Mouse (Mus musculus): Measurements from ENCODE around the gene Azin2. TPM values are rescaled to one million over a fixed set of nuclear protein-coding genes. Genes with fewer than 3 reads are reported as not detected.

Azin2 gene
- polyA plus RNA-seq, 1 experiment from 2014 or later: 7.4 TPM

DNA sequence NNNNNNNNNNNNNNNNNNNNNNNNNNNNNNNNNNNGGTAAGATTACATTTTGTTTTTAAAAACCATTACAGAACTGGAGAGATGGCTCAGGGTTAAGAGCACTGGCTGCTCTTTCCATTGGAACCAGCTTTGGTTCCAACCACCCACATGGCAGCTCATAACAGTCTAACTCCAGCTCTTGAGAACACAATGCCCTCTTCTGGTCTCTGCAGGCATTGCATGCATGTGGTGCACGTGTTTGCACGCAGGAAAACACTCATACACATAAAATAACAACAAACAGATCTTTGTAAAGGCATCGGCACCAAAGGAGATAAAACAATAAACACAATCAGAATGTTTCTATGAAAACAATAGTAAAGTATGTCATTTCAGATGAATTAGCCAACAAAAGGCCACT lies 19.9 kb downstream of the Azin2 start:
- WGBS: 43% methylated on average over 3 of the region's 3 CpGs
- ATAC-seq (ENCODE audit: insufficient number of reproducible peaks, insufficient read depth, low FRiP score, low read depth): no peak
- Histone ChIP-seq H3K27ac (replicated peaks in 1 of 2; ENCODE audit: control insufficient read depth in 1 of 2, insufficient read depth in 1 of 2, low read depth in 2 of 2, low read length in 2 of 2) (no peak overlapping the region), H3K9me3 (ENCODE audit: control insufficient read depth, low read length) (peaks cover 5% of the 10 kb centered on the region; the same call in 1 of the 2 replicates), H3K27me3 (ENCODE audit: control insufficient read depth, insufficient read depth, low read length) (no peaks in the 10 kb centered on the region), H3K36me3 (ENCODE audit: control insufficient read depth, insufficient read depth, low read length) (no peaks in the 10 kb centered on the region), H3K4me3 (ENCODE audit: control insufficient read depth in 1 of 2, insufficient read depth in 1 of 2, low read depth in 1 of 2, low read length in 2 of 2) (no peak overlapping the region), H3K4me1 (ENCODE audit: control insufficient read depth in 2 of 2, insufficient read depth in 2 of 2, low read length in 2 of 2) (peaks cover 2% of the 10 kb centered on the region in 2 experiments; a peak in 2 of 4 replicates), H3K9ac (ENCODE audit: low read length) (no peak overlapping the region), H3K4me2 (ENCODE audit: low read length) (no peak overlapping the region)

DNA sequence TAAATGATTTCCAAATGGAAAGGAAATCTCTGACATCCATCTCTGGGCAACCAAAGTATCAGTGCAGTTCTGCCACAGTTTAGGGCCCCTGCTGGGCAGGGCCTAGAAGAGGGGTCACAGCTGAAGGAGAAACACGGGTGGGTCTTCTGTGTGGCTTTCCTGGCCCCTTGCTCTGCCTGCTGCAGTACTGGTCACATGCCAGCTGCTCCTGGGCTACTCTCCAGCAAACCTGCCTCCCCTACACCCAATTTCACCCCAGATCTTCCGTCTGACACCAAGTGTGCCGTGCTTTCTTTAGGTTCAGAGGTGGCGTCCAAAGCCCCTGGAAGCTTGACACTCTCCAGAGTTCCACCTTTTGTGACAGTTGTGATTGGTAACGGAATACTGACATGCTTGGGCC lies 26.6 kb downstream of the Azin2 start:
- Histone ChIP-seq H3K27me3 (ENCODE audit: control insufficient read depth, insufficient read depth, low read length) (no peaks in the 10 kb centered on the region), H3K27ac (replicated peaks in 1 of 2; ENCODE audit: control insufficient read depth in 1 of 2, insufficient read depth in 1 of 2, low read depth in 2 of 2, low read length in 2 of 2) (no peak overlapping the region), H3K36me3 (ENCODE audit: control insufficient read depth, insufficient read depth, low read length) (no peaks in the 10 kb centered on the region), H3K9me3 (ENCODE audit: control insufficient read depth, low read length) (no peaks in the 10 kb centered on the region), H3K4me3 (ENCODE audit: control insufficient read depth in 1 of 2, insufficient read depth in 1 of 2, low read depth in 1 of 2, low read length in 2 of 2) (no peak overlapping the region), H3K9ac (ENCODE audit: low read length) (no peak overlapping the region), H3K4me1 (ENCODE audit: control insufficient read depth in 2 of 2, insufficient read depth in 2 of 2, low read length in 2 of 2) (0 out of 4 replicates have a peak, but pooled peaks cover 0 to 1% of the 10 kb centered on the region in 2 experiments), H3K4me2 (ENCODE audit: low read length) (no peak overlapping the region)
- no peak for ATAC-seq (ENCODE audit: insufficient number of reproducible peaks, insufficient read depth, low FRiP score, low read depth)
- whole genome bisulfite sequencing: 33% methylated on average over 5 of the region's 5 CpGs

DNA sequence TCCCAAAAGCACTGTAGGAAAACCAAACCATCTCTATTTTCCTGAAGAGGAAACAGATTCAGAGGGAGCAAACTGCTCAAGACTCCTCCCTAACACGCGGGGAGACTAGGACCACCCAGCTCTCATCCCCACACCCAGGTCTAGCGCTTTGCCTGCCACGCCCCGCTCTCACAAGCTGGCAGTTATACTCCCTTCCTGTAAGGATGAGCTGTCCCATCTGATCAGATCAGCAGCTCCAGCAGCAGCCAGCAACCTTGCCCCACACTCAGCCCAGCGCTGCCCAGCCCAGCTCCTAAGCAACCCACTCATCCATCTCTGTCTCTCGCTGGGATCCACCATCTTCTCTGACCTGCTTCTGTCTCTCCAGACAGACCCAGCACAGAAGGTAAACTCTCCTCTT lies 29.5 kb downstream of the Azin2 start:
- no peak overlapping the region for H3K4me3 ChIP-seq (ENCODE audit: control insufficient read depth in 1 of 2, insufficient read depth in 1 of 2, low read depth in 1 of 2, low read length in 2 of 2)
- H3K9me3 ChIP-seq (ENCODE audit: control insufficient read depth, low read length): no peaks in the 10 kb centered on the region
- no peak for ATAC-seq (ENCODE audit: insufficient number of reproducible peaks, insufficient read depth, low FRiP score, low read depth)
- H3K36me3 ChIP-seq (ENCODE audit: control insufficient read depth, insufficient read depth, low read length): no peaks in the 10 kb centered on the region
- no peak overlapping the region for H3K4me2 ChIP-seq (ENCODE audit: low read length)
- no peak overlapping the region for H3K27ac ChIP-seq (replicated peaks in 1 of 2; ENCODE audit: control insufficient read depth in 1 of 2, insufficient read depth in 1 of 2, low read depth in 2 of 2, low read length in 2 of 2)
- no peaks in the 10 kb centered on the region for H3K4me1 ChIP-seq (ENCODE audit: control insufficient read depth in 2 of 2, insufficient read depth in 2 of 2, low read length in 2 of 2)
- H3K9ac ChIP-seq (ENCODE audit: low read length): no peak overlapping the region
- 68% methylated on average over 7 of the region's 7 CpGs for WGBS
- no peaks in the 10 kb centered on the region for H3K27me3 ChIP-seq (ENCODE audit: control insufficient read depth, insufficient read depth, low read length)

DNA sequence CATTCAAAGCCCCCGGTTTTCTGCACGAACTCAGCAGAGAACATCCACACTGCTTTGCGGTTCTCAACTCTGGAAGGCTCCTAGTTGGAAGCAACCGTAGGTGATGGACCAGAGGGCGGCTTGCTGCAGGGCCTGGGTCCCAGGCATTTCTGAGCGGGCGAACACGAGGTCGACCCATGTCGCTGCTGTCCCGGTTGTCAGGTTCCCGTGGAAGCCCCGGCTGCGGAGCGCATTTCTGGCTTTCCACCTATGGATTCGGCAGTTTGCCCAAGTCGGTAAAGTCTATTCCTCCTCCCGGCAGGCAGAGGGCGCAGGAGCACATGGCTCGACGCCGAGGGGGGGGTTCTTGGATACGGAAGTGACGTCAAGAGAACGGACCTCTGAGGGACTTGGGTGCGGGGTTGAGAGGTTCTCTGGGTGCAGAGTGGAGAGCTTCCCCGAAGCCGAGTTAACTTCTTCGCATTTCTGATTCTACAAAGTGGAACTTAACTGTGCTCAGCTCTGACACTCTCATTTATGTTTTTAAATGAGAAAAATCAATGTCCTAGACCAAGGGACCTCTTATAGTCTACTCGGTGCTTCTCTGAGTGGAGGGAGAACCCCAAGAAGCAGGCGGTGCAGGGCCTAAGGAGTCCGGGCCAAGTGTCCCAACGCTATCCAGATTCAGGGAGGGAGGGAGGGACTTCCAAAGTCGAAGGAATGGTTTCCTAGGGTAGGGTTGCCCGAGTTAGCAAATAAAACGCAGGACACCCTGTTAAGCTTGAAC lies 37.2 kb downstream of the Azin2 start:
- peak overlapping the region; percentile 72 for H3K4me2 ChIP-seq (ENCODE audit: low read length)
- H3K4me1 ChIP-seq (ENCODE audit: control insufficient read depth in 2 of 2, insufficient read depth in 2 of 2, low read length in 2 of 2): peaks cover 2 to 4% of the 10 kb centered on the region in 2 experiments; a peak in 2 of 4 replicates
- no peaks in the 10 kb centered on the region for H3K36me3 ChIP-seq (ENCODE audit: control insufficient read depth, insufficient read depth, low read length)
- H3K9me3 ChIP-seq (ENCODE audit: control insufficient read depth, low read length): no peaks in the 10 kb centered on the region
- H3K27ac ChIP-seq (replicated peaks in 1 of 2; ENCODE audit: control insufficient read depth in 1 of 2, insufficient read depth in 1 of 2, low read depth in 2 of 2, low read length in 2 of 2): no peak overlapping the region
- H3K4me3 ChIP-seq (ENCODE audit: control insufficient read depth in 1 of 2, insufficient read depth in 1 of 2, low read depth in 1 of 2, low read length in 2 of 2): peak overlapping the region; percentile 34 to 39
- no peaks in the 10 kb centered on the region for H3K27me3 ChIP-seq (ENCODE audit: control insufficient read depth, insufficient read depth, low read length)
- WGBS: 14% methylated on average over 36 of the region's 36 CpGs
- ATAC-seq (ENCODE audit: insufficient number of reproducible peaks, insufficient read depth, low FRiP score, low read depth): peak; percentile 29; the same call in 1 of the 2 replicates
- peak overlapping the region; percentile 53 for H3K9ac ChIP-seq (ENCODE audit: low read length)

DNA sequence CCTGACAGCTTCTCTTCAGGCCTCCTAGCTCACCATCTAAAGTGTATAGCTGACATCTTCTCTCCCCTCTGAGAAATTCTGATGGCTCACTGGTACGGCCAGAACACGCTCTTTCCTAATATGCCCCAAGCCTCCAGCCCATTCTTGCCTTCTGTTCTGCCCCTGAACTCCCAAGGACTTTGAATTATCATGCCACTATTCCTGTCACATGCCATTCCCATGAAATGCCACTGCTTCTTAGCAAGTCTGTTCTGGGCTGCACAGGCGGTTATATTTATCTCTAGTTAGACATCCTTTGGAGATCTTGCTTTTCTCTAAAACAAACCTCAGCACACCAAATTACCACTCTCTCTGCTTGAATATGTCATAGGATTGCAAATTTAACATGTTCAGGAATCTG lies 38.6 kb downstream of the Azin2 start:
- ATAC-seq (ENCODE audit: insufficient number of reproducible peaks, insufficient read depth, low FRiP score, low read depth): no peak
- H3K4me2 ChIP-seq (ENCODE audit: low read length): no peak overlapping the region
- no peaks in the 10 kb centered on the region for H3K36me3 ChIP-seq (ENCODE audit: control insufficient read depth, insufficient read depth, low read length)
- no peaks in the 10 kb centered on the region for H3K27me3 ChIP-seq (ENCODE audit: control insufficient read depth, insufficient read depth, low read length)
- no peak overlapping the region for H3K4me3 ChIP-seq (ENCODE audit: control insufficient read depth in 1 of 2, insufficient read depth in 1 of 2, low read depth in 1 of 2, low read length in 2 of 2)
- H3K9me3 ChIP-seq (ENCODE audit: control insufficient read depth, low read length): no peaks in the 10 kb centered on the region
- H3K27ac ChIP-seq (replicated peaks in 1 of 2; ENCODE audit: control insufficient read depth in 1 of 2, insufficient read depth in 1 of 2, low read depth in 2 of 2, low read length in 2 of 2): no peak overlapping the region
- no peak overlapping the region for H3K9ac ChIP-seq (ENCODE audit: low read length)
- peaks cover 4 to 6% of the 10 kb centered on the region in 2 experiments; a peak in 2 of 4 replicates for H3K4me1 ChIP-seq (ENCODE audit: control insufficient read depth in 2 of 2, insufficient read depth in 2 of 2, low read length in 2 of 2)
- 61% methylated on average over 3 of the region's 3 CpGs for WGBS

DNA sequence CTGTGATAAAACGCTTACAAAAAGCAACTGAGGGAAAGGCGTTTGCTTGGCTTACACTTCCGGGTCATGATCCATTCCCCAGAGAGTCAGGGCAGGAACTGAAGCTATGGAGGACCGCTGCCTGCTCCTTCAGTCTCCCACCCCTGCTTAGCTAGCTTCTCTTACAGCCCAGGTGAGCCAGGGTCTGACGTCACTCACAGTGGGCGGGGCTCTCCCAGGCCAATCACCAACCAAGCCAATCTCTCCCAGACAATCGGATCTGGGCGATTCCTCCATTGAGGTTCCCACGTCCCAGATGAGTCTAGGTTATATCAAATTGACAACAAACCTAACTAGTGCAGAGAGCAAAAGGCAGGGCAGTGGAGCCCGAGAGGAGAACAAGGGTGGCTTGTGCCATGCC lies 43.1 kb downstream of the Azin2 start:
- H3K27me3 ChIP-seq (ENCODE audit: control insufficient read depth, insufficient read depth, low read length): no peaks in the 10 kb centered on the region
- H3K36me3 ChIP-seq (ENCODE audit: control insufficient read depth, insufficient read depth, low read length): no peaks in the 10 kb centered on the region
- no peak overlapping the region for H3K4me3 ChIP-seq (ENCODE audit: control insufficient read depth in 1 of 2, insufficient read depth in 1 of 2, low read depth in 1 of 2, low read length in 2 of 2)
- 27% methylated on average over 10 of the region's 10 CpGs for WGBS
- no peaks in the 10 kb centered on the region for H3K9me3 ChIP-seq (ENCODE audit: control insufficient read depth, low read length)
- peaks cover 7 to 11% of the 10 kb centered on the region in 2 experiments for H3K4me1 ChIP-seq (ENCODE audit: control insufficient read depth in 2 of 2, insufficient read depth in 2 of 2, low read length in 2 of 2)
- no peak overlapping the region for H3K9ac ChIP-seq (ENCODE audit: low read length)
- no peak for ATAC-seq (ENCODE audit: insufficient number of reproducible peaks, insufficient read depth, low FRiP score, low read depth)
- H3K27ac ChIP-seq (replicated peaks in 1 of 2; ENCODE audit: control insufficient read depth in 1 of 2, insufficient read depth in 1 of 2, low read depth in 2 of 2, low read length in 2 of 2): no peak overlapping the region
- H3K4me2 ChIP-seq (ENCODE audit: low read length): no peak overlapping the region

DNA sequence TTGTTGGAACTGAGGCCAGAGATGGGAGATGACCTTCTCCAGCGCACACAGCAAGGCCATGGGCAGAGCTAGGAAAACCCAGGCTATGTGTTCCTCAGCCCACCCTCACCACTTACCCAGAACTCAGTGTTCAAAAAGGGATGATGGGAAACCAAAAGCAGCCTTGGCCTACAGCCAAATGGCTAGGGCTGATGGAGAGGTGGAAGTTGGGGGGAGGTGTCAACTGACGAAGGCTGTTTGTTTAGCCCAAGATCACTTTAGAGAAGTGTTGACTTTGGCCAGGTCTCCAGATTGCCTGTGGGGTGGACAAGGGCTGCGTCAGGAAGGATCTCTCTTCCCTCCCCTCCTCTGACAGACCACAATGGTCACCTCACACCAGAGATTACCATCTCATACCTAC lies 44.1 kb downstream of the Azin2 start:
- no peaks in the 10 kb centered on the region for H3K27me3 ChIP-seq (ENCODE audit: control insufficient read depth, insufficient read depth, low read length)
- H3K4me3 ChIP-seq (ENCODE audit: control insufficient read depth in 1 of 2, insufficient read depth in 1 of 2, low read depth in 1 of 2, low read length in 2 of 2): no peak overlapping the region
- H3K9me3 ChIP-seq (ENCODE audit: control insufficient read depth, low read length): no peaks in the 10 kb centered on the region
- H3K27ac ChIP-seq (replicated peaks in 1 of 2; ENCODE audit: control insufficient read depth in 1 of 2, insufficient read depth in 1 of 2, low read depth in 2 of 2, low read length in 2 of 2): peak overlapping the region; percentile 57 to 58; a peak in 3 of 4 replicates
- no peaks in the 10 kb centered on the region for H3K36me3 ChIP-seq (ENCODE audit: control insufficient read depth, insufficient read depth, low read length)
- H3K4me2 ChIP-seq (ENCODE audit: low read length): no peak overlapping the region
- ATAC-seq (ENCODE audit: insufficient number of reproducible peaks, insufficient read depth, low FRiP score, low read depth): peak; percentile 71; the same call in 1 of the 2 replicates
- peaks cover 7 to 11% of the 10 kb centered on the region in 2 experiments for H3K4me1 ChIP-seq (ENCODE audit: control insufficient read depth in 2 of 2, insufficient read depth in 2 of 2, low read length in 2 of 2)
- WGBS: 30% methylated on average over 3 of the region's 3 CpGs
- no peak overlapping the region for H3K9ac ChIP-seq (ENCODE audit: low read length)
